Mouse (Mus musculus): ENCODE data around the gene Dbndd2. TPM values are rescaled to one million over a fixed set of nuclear protein-coding genes. Genes with fewer than 3 reads are reported as not detected.
A peak's percentile ranks its signal among the peaks of the same experiment; 100 is the strongest.

Dbndd2 gene
- polyA plus RNA-seq, 1 experiment from 2014 or later = 13.1 TPM

DNA sequence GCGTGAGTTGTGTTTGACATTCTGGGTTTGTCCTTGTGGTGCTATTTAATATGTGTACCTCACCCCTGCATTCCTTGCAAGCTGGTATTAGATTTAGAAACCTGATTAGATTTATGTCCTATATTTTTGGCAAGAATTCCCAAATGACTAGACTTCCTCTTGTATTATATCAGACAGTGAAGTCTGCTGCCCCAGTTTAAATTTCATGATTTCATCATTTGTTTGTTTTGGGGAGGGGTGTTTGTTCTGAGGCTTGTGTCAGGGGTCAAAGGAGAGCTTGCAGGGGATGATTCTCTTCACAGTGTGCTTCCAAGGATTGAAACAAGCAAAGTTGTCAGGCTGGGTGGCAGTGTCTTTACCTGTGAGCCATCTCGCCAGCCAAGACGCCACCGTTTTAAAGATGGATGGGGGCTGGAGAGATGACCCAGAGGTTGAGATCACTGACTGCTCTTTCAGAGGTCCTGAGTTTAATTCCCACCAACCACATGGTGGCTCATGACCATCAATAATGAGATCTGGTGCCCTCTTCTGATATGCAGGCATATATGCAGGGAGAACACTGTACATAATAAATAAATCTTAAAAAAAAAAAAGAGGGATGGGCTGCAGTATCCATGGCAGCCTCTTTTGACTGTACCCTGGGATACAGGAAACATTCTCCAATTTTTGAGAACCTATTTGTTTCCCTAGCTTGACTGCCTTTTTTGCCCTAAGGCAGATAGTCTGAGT lies 19.9 kb downstream of the Dbndd2 start:
- H3K9ac ChIP-seq (ENCODE audit: low read length) = no peak overlapping the region
- H3K9me3 ChIP-seq (ENCODE audit: control insufficient read depth, low read length) = peaks cover 7% of the 10 kb centered on the region
- no peak for ATAC-seq (ENCODE audit: insufficient number of reproducible peaks, insufficient read depth, low FRiP score, low read depth)
- no peak overlapping the region for H3K4me2 ChIP-seq (ENCODE audit: low read length)
- 97% methylated on average over 4 of the region's 4 CpGs for WGBS
- H3K4me1 ChIP-seq (ENCODE audit: control insufficient read depth in 2 of 2, insufficient read depth in 2 of 2, low read length in 2 of 2) = peaks cover 2 to 6% of the 10 kb centered on the region in 2 experiments; a peak in 2 of 4 replicates
- no peaks in the 10 kb centered on the region for H3K27me3 ChIP-seq (ENCODE audit: control insufficient read depth, insufficient read depth, low read length)
- no peak overlapping the region for H3K4me3 ChIP-seq (ENCODE audit: control insufficient read depth in 1 of 2, insufficient read depth in 1 of 2, low read depth in 1 of 2, low read length in 2 of 2)
- H3K36me3 ChIP-seq (ENCODE audit: control insufficient read depth, insufficient read depth, low read length) = peaks cover 52% of the 10 kb centered on the region
- no peak overlapping the region for H3K27ac ChIP-seq (replicated peaks in 1 of 2; ENCODE audit: control insufficient read depth in 1 of 2, insufficient read depth in 1 of 2, low read depth in 2 of 2, low read length in 2 of 2)

DNA sequence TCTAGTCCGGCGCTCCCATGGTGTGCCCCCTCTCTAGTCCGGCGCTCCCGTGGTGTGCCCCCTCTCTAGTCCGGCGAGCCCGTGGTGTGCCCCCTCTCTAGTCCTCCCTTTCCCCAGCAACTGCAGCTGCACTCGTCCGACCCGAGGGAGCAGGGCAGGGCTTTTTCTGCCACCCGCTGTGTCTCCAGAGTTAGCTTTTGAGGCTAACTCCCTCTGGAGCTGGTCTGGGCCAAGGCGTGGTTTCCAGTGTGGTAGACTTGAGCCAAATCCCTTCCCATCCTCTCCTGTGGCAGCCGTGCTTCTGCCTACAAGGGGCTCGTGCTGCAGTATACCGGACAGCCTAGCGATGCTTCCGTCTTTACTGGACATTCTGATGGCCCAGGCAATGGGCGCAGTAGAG lies 21.9 kb downstream of the Dbndd2 start:
- 80% methylated on average over 17 of the region's 19 CpGs for WGBS
- no peak for ATAC-seq (ENCODE audit: insufficient number of reproducible peaks, insufficient read depth, low FRiP score, low read depth)
- Histone ChIP-seq H3K27me3 (ENCODE audit: control insufficient read depth, insufficient read depth, low read length) (no peaks in the 10 kb centered on the region), H3K36me3 (ENCODE audit: control insufficient read depth, insufficient read depth, low read length) (peaks cover 35% of the 10 kb centered on the region), H3K4me2 (ENCODE audit: low read length) (no peak overlapping the region), H3K9ac (ENCODE audit: low read length) (no peak overlapping the region), H3K9me3 (ENCODE audit: control insufficient read depth, low read length) (peaks cover 7% of the 10 kb centered on the region), H3K4me3 (ENCODE audit: control insufficient read depth in 1 of 2, insufficient read depth in 1 of 2, low read depth in 1 of 2, low read length in 2 of 2) (no peak overlapping the region), H3K27ac (replicated peaks in 1 of 2; ENCODE audit: control insufficient read depth in 1 of 2, insufficient read depth in 1 of 2, low read depth in 2 of 2, low read length in 2 of 2) (no peak overlapping the region), H3K4me1 (ENCODE audit: control insufficient read depth in 2 of 2, insufficient read depth in 2 of 2, low read length in 2 of 2) (peaks cover 2 to 6% of the 10 kb centered on the region in 2 experiments; a peak in 2 of 4 replicates)

DNA sequence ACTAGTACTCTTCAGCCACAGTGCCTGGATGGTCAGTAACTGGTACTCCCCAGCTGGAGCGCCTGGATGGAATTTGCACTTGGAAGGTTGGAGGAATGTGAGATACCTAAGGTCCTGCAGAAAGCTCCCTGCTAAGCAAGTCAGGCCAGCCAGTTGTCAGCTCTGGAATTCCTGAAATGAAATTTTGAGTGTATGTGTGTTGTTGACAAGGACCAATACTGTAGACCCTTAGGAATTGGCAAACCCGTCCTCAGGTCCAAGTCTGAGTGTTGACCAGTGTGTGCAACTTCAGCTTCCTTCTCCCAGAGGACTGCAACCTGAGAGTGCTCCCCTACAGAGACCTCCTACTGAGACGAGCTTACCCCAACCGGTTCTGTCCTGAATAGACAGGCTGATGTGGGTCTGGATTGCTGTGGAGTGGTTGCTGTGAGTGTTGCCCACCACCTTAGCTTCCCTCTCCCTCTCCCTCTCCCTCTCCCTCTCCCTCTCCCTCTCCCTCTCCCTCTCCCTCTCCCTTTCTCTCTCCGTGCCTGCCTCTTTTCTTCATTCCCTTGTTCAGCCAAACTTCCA lies 24.8 kb downstream of the Dbndd2 start:
- ATAC-seq (ENCODE audit: insufficient number of reproducible peaks, insufficient read depth, low FRiP score, low read depth) = no peak

DNA sequence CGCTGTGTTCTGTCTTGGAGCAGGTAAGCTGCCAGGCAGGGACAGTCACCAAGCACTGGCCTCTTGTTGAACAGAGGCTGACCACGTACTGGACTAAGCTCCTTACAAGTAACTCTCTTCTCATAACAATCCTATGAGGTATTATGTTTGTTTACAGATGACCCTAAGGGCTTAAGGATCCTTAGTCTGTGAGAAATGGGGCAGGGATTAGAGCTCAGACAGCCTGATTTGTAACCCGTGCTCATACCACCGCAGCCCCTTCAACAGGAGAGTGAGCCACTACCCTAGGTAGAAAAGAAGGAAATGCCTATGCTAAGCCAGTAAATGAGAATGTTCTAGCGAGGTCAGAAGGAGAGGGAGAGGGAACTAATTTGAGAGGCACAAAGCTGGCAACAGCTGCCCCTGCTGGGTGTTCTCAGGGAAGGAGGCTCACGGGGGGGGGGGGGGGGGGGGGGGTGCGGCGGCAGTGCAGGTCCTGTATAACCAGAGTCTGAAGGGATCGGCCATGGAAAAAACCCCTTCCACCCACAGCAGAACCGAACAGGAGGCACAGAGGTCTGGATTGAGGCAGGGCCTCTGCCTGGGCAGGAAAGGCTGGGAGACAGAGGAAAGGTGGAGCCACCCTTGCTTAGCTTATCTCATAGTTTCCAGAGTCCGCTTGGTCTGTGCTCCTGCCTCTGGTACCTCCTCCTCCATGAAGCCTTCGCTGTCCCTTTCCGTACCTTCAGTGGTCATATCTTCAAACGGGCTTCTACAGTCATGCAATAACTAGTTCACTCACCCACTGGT lies 26.4 kb downstream of the Dbndd2 start:
- Histone ChIP-seq H3K27ac (replicated peaks in 1 of 2; ENCODE audit: control insufficient read depth in 1 of 2, insufficient read depth in 1 of 2, low read depth in 2 of 2, low read length in 2 of 2) (peak overlapping the region; percentile 53 to 72; a peak in 3 of 4 replicates), H3K4me3 (ENCODE audit: control insufficient read depth in 1 of 2, insufficient read depth in 1 of 2, low read depth in 1 of 2, low read length in 2 of 2) (no peak overlapping the region), H3K9me3 (ENCODE audit: control insufficient read depth, low read length) (no peaks in the 10 kb centered on the region), H3K4me1 (ENCODE audit: control insufficient read depth in 2 of 2, insufficient read depth in 2 of 2, low read length in 2 of 2) (peaks cover 6% of the 10 kb centered on the region in 2 experiments; a peak in 3 of 4 replicates), H3K36me3 (ENCODE audit: control insufficient read depth, insufficient read depth, low read length) (no peaks in the 10 kb centered on the region; the same call in 1 of the 2 replicates), H3K9ac (ENCODE audit: low read length) (no peak overlapping the region), H3K4me2 (ENCODE audit: low read length) (no peak overlapping the region), H3K27me3 (ENCODE audit: control insufficient read depth, insufficient read depth, low read length) (no peaks in the 10 kb centered on the region)
- 47% methylated on average over 12 of the region's 14 CpGs for WGBS
- 0 out of 2 replicates have a peak, but pooled peaks have one; percentile 18 for ATAC-seq (ENCODE audit: insufficient number of reproducible peaks, insufficient read depth, low FRiP score, low read depth)

More for the DNA sequence above, 24.8 kb downstream of the Dbndd2 start:
- Histone ChIP-seq H3K27me3 (ENCODE audit: control insufficient read depth, insufficient read depth, low read length) (no peaks in the 10 kb centered on the region), H3K9me3 (ENCODE audit: control insufficient read depth, low read length) (no peaks in the 10 kb centered on the region), H3K4me1 (ENCODE audit: control insufficient read depth in 2 of 2, insufficient read depth in 2 of 2, low read length in 2 of 2) (peaks cover 6% of the 10 kb centered on the region in 2 experiments; a peak in 3 of 4 replicates), H3K4me3 (ENCODE audit: control insufficient read depth in 1 of 2, insufficient read depth in 1 of 2, low read depth in 1 of 2, low read length in 2 of 2) (no peak overlapping the region), H3K4me2 (ENCODE audit: low read length) (no peak overlapping the region), H3K27ac (replicated peaks in 1 of 2; ENCODE audit: control insufficient read depth in 1 of 2, insufficient read depth in 1 of 2, low read depth in 2 of 2, low read length in 2 of 2) (no peak overlapping the region), H3K36me3 (ENCODE audit: control insufficient read depth, insufficient read depth, low read length) (peaks cover 6% of the 10 kb centered on the region), H3K9ac (ENCODE audit: low read length) (no peak overlapping the region)
- 30% methylated on average over 5 of the region's 5 CpGs for WGBS

DNA sequence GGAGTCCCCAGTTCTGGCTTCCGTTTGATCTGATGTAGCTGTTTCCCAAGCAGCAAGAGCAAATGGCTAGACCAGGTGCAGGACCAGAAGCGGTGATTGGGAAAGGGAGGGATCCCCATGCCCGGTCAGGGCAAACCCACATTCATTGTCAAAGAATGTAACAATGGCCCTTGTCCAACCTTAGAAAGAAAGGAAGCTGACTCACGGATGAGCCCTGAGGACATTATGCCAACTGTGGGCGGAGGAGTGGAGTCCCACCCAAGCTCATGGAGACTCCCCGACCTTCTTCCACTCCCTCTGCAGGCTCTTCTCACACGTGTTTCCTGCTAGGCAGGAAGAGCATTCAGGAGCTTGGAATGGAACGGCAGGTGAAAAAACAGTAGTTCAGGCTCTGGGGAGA lies 27.5 kb downstream of the Dbndd2 start:
- no peaks in the 10 kb centered on the region for H3K27me3 ChIP-seq (ENCODE audit: control insufficient read depth, insufficient read depth, low read length)
- no peak overlapping the region for H3K4me2 ChIP-seq (ENCODE audit: low read length)
- WGBS = 58% methylated on average over 8 of the region's 8 CpGs
- H3K9ac ChIP-seq (ENCODE audit: low read length) = no peak overlapping the region
- no peaks in the 10 kb centered on the region for H3K9me3 ChIP-seq (ENCODE audit: control insufficient read depth, low read length)
- no peaks in the 10 kb centered on the region for H3K36me3 ChIP-seq (ENCODE audit: control insufficient read depth, insufficient read depth, low read length)
- no peak overlapping the region for H3K4me3 ChIP-seq (ENCODE audit: control insufficient read depth in 1 of 2, insufficient read depth in 1 of 2, low read depth in 1 of 2, low read length in 2 of 2)
- H3K4me1 ChIP-seq (ENCODE audit: control insufficient read depth in 2 of 2, insufficient read depth in 2 of 2, low read length in 2 of 2) = peaks cover 6% of the 10 kb centered on the region in 2 experiments; a peak in 3 of 4 replicates
- peak; percentile 52 for ATAC-seq (ENCODE audit: insufficient number of reproducible peaks, insufficient read depth, low FRiP score, low read depth)
- peak overlapping the region; percentile 62 to 72; a peak in 3 of 4 replicates for H3K27ac ChIP-seq (replicated peaks in 1 of 2; ENCODE audit: control insufficient read depth in 1 of 2, insufficient read depth in 1 of 2, low read depth in 2 of 2, low read length in 2 of 2)

DNA sequence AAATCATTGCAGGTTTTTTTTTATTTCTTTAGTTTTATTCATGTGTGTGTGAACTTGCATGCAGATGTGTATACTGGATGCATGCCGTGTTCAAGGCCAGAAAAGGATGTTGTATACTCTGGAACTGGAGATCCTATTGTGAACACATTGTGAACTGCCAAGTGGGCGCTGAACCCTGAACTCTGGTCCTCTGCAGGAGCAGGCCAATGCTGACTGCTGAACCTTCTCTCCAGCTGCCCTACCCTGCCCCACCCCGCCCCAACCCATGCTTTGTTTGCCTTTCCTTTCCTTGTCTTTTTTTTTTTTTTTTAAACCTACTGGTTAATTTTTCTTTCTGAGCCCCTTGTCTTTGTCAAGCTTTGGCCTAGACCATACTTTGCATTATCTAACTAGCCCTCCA lies 29.0 kb downstream of the Dbndd2 start:
- ATAC-seq (ENCODE audit: insufficient number of reproducible peaks, insufficient read depth, low FRiP score, low read depth) = no peak

DNA sequence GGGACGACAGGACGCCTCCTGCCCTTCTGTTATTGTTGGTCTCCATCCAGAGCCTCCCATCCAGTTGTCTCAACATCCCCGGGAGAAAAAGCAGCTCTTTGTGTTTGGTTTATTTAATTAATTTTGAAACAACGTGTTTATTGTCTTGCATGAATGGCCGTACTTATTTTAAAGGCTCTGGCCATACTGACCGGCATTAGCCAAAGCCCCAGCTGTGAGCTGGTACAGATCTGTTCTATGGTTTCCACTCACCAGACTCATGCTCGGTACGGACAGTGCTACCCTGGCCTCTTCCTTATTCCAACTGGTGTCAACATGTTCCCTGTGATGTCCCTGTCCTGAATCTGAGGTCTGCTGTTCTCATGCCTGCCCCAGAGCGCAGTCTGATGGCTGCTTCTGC lies 30.0 kb downstream of the Dbndd2 start:
- Histone ChIP-seq H3K9me3 (ENCODE audit: control insufficient read depth, low read length) (no peaks in the 10 kb centered on the region), H3K4me1 (ENCODE audit: control insufficient read depth in 2 of 2, insufficient read depth in 2 of 2, low read length in 2 of 2) (peaks cover 6% of the 10 kb centered on the region in 2 experiments; a peak in 3 of 4 replicates), H3K9ac (ENCODE audit: low read length) (no peak overlapping the region), H3K4me3 (ENCODE audit: control insufficient read depth in 1 of 2, insufficient read depth in 1 of 2, low read depth in 1 of 2, low read length in 2 of 2) (no peak overlapping the region), H3K27ac (replicated peaks in 1 of 2; ENCODE audit: control insufficient read depth in 1 of 2, insufficient read depth in 1 of 2, low read depth in 2 of 2, low read length in 2 of 2) (no peak overlapping the region), H3K4me2 (ENCODE audit: low read length) (no peak overlapping the region), H3K27me3 (ENCODE audit: control insufficient read depth, insufficient read depth, low read length) (no peaks in the 10 kb centered on the region), H3K36me3 (ENCODE audit: control insufficient read depth, insufficient read depth, low read length) (no peaks in the 10 kb centered on the region)
- WGBS = 66% methylated on average over 9 of the region's 9 CpGs
- no peak for ATAC-seq (ENCODE audit: insufficient number of reproducible peaks, insufficient read depth, low FRiP score, low read depth)

More for the DNA sequence above, 29.0 kb downstream of the Dbndd2 start:
- Histone ChIP-seq H3K4me3 (ENCODE audit: control insufficient read depth in 1 of 2, insufficient read depth in 1 of 2, low read depth in 1 of 2, low read length in 2 of 2) (no peak overlapping the region), H3K9ac (ENCODE audit: low read length) (no peak overlapping the region), H3K27ac (replicated peaks in 1 of 2; ENCODE audit: control insufficient read depth in 1 of 2, insufficient read depth in 1 of 2, low read depth in 2 of 2, low read length in 2 of 2) (no peak overlapping the region), H3K4me2 (ENCODE audit: low read length) (no peak overlapping the region), H3K36me3 (ENCODE audit: control insufficient read depth, insufficient read depth, low read length) (no peaks in the 10 kb centered on the region), H3K27me3 (ENCODE audit: control insufficient read depth, insufficient read depth, low read length) (no peaks in the 10 kb centered on the region), H3K4me1 (ENCODE audit: control insufficient read depth in 2 of 2, insufficient read depth in 2 of 2, low read length in 2 of 2) (peaks cover 8 to 12% of the 10 kb centered on the region in 2 experiments; a peak in 3 of 4 replicates), H3K9me3 (ENCODE audit: control insufficient read depth, low read length) (no peaks in the 10 kb centered on the region)
- WGBS = 81% methylated on average over 3 of the region's 3 CpGs

All from heart, embryonic 14.5 days (tissue).